Comparison of ENCODE assay signal across 8 mouse cellular contexts in genomic region chr2:57237475-57237919, GRCm38 (mm10). TPM values are rescaled to one million over a fixed set of nuclear protein-coding genes. Genes with fewer than 3 reads are reported as not detected.
DNase-seq lines count a peak whose midpoint lies in the region; ATAC-seq and TF ChIP-seq lines count a peak whose summit lies in the region.

Gene Gpd2 (plus strand): TSS chr2:57237635.

- no peaks in the 10 kb centered on the region for H3K27me3 ChIP-seq in ES-Bruce4 (ENCODE audit: control insufficient read depth, insufficient read depth, low read length, poor library complexity, severe bottlenecking)
- H3K27me3 ChIP-seq in heart, embryonic 16.5 days (ENCODE audit: control insufficient read depth, insufficient read depth, low read length), result no peaks in the 10 kb centered on the region
- H3K27me3 ChIP-seq in midbrain, postnatal 0 days (ENCODE audit: insufficient read depth, low read length), result no peaks in the 10 kb centered on the region; the same call in 1 of the 2 replicates

- no peaks in the 10 kb centered on the region for H3K36me3 ChIP-seq in ES-Bruce4 (ENCODE audit: control insufficient read depth, insufficient read depth, low read length, poor library complexity, severe bottlenecking)
- H3K36me3 ChIP-seq in heart, embryonic 16.5 days (ENCODE audit: control insufficient read depth, insufficient read depth), result no peaks in the 10 kb centered on the region
- no peaks in the 10 kb centered on the region for H3K36me3 ChIP-seq in midbrain, postnatal 0 days (ENCODE audit: insufficient read depth, low read length)

- peak within 1 kb of the TSS; percentile 78 for H3K27ac ChIP-seq in ES-Bruce4 (ENCODE audit: insufficient read depth, low read length)
- peak within 1 kb of the TSS; percentile 49 for H3K27ac ChIP-seq in embryonic fibroblast, embryonic 13.5 days (ENCODE audit: insufficient read depth, low read length)
- H3K27ac ChIP-seq in heart, embryonic 16.5 days (ENCODE audit: low read length), result peak within 1 kb of the TSS; percentile 84
- peak within 1 kb of the TSS; percentile 21 for H3K27ac ChIP-seq in midbrain, postnatal 0 days (ENCODE audit: low read depth, low read length)

- no peaks in the 10 kb centered on the region for H3K9me3 ChIP-seq in ES-Bruce4 (replicated peaks; ENCODE audit: control insufficient read depth, insufficient read depth, low read length, poor library complexity, severe bottlenecking)
- no peaks in the 10 kb centered on the region for H3K9me3 ChIP-seq in heart, embryonic 16.5 days (replicated peaks; ENCODE audit: control insufficient read depth, low read length)
- H3K9me3 ChIP-seq in midbrain, postnatal 0 days (ENCODE audit: low read length), result no peaks in the 10 kb centered on the region

- H3K4me1 ChIP-seq in ES-Bruce4 (ENCODE audit: control insufficient read depth, insufficient read depth, low read length), result peaks cover 6% of the 10 kb centered on the region
- H3K4me1 ChIP-seq in embryonic fibroblast, embryonic 13.5 days (ENCODE audit: control insufficient read depth, insufficient read depth, low read length), result no peaks in the 10 kb centered on the region; the same call in 1 of the 2 replicates
- peaks cover 2% of the 10 kb centered on the region; the same call in 1 of the 2 replicates for H3K4me1 ChIP-seq in heart, embryonic 16.5 days (ENCODE audit: control insufficient read depth, insufficient read depth, low read length)
- H3K4me1 ChIP-seq in midbrain, postnatal 0 days (ENCODE audit: insufficient read depth, low read length), result no peaks in the 10 kb centered on the region

- no peak for TF ChIP-seq CTCF in ES-Bruce4 (IDR thresholded peaks at IDR 0.05; ENCODE audit: low read depth, low read length)
- no peak for TF ChIP-seq CTCF in embryonic fibroblast, embryonic 13.5 days (IDR thresholded peaks at IDR 0.05; ENCODE audit: borderline replicate concordance, insufficient read depth, low read length)
- TF ChIP-seq CTCF in midbrain, postnatal 0 days (IDR thresholded peaks at IDR 0.05), result no peak

- peak within 1 kb of the TSS; percentile 80 for H3K4me3 ChIP-seq in ES-Bruce4 (ENCODE audit: low read depth, low read length)
- peak within 1 kb of the TSS; percentile 69 for H3K4me3 ChIP-seq in embryonic fibroblast, embryonic 13.5 days (ENCODE audit: insufficient read depth, low read length)
- peak within 1 kb of the TSS; percentile 91 for H3K4me3 ChIP-seq in heart, embryonic 16.5 days (ENCODE audit: low read length)
- H3K4me3 ChIP-seq in midbrain, postnatal 0 days (ENCODE audit: low read depth, low read length), result peak within 1 kb of the TSS; percentile 70

- ATAC-seq in heart, embryonic 16.5 days (replicated peaks; ENCODE audit: extremely low read depth, insufficient read depth, low FRiP score), result peak; percentile 55
- ATAC-seq in midbrain, postnatal 0 days (ENCODE audit: low FRiP score), result peak; percentile 74

- no peak for TF ChIP-seq POLR2A in ES-Bruce4 (IDR thresholded peaks at IDR 0.05; ENCODE audit: insufficient read depth, low read length)
- TF ChIP-seq POLR2A in embryonic fibroblast, embryonic 13.5 days (IDR thresholded peaks at IDR 0.05; ENCODE audit: low read depth, low read length), result no peak

- WGBS in heart, embryonic 16.5 days, result 6% methylated on average over 19 of the region's 20 CpGs
- WGBS in midbrain, postnatal 0 days, result 5% methylated on average over 16 of the region's 20 CpGs

- H3K4me2 ChIP-seq in heart, embryonic 16.5 days (ENCODE audit: low read depth, low read length), result peak within 1 kb of the TSS; percentile 91
- H3K4me2 ChIP-seq in midbrain, postnatal 0 days (ENCODE audit: low read depth, low read length, poor library complexity, severe bottlenecking), result peak within 1 kb of the TSS; percentile 97

- intact Hi-C loops in left cerebral cortex, postnatal 10 days (cut with DNase I), result loop anchor here (10.0 kb wide), 1 partner anchor 113 kb away; the partner anchor contains the start of gene Nr4a2

- no peak for DNase-seq in heart, adult 18-20 months
- no peak for DNase-seq in heart, adult 11 months
- peak; percentile 22 to 56 for DNase-seq in left cerebral cortex, postnatal 10 days (ENCODE audit: extremely low spot score in 1 of 2, low spot score in 2 of 2)
- DNase-seq in midbrain, postnatal 0 days (ENCODE audit: low spot score), result peak; percentile 30
- no peak for DNase-seq in kidney, postnatal 14 days

- peak within 1 kb of the TSS; percentile 78 for H3K9ac ChIP-seq in ES-Bruce4 (ENCODE audit: low read depth, poor library complexity, severe bottlenecking)
- H3K9ac ChIP-seq in heart, embryonic 16.5 days (ENCODE audit: low read length), result peak within 1 kb of the TSS; percentile 95
- peak within 1 kb of the TSS; percentile 84 for H3K9ac ChIP-seq in midbrain, postnatal 0 days (replicated peaks; ENCODE audit: low read length, poor library complexity, severe bottlenecking)

- no peak for TF ChIP-seq EP300 in ES-Bruce4 (IDR thresholded peaks at IDR 0.05; ENCODE audit: insufficient read depth, low read depth, low read length)

RNA-seq across cellular contexts. Expression of gene Gpd2, which starts in this region (rescaled TPM):
- 10 to 100 TPM; 15.5 to 32.6 TPM for total RNA-seq in heart, adult 18-20 months (2021)
- polyA plus RNA-seq in ES-Bruce4 (2011; ENCODE audit: insufficient read depth, insufficient read length, low read depth, missing spikeins), result 39.2 and 40.0 TPM in 2 replicates
- 27.3 and 29.2 TPM in 2 replicates for polyA plus RNA-seq in embryonic fibroblast, embryonic 13.5 days (2011; ENCODE audit: insufficient read length, low read depth, missing spikeins)
- 13.4 and 13.7 TPM in 2 replicates for polyA plus RNA-seq in heart, embryonic 16.5 days (2015; fragmentation: Nextera tagmentation; extraction: Ambion mirVana)
- total RNA-seq in left cerebral cortex, postnatal 10 days (2021), result 100 to 1,000 TPM; 109 to 120 TPM
- 31.1 and 36.4 TPM in 2 replicates for total RNA-seq in midbrain, postnatal 0 days (2014; rRNA removed)
- 31.9 and 33.0 TPM in 2 replicates for polyA plus RNA-seq in midbrain, postnatal 0 days (2015; fragmentation: Nextera tagmentation; extraction: Ambion mirVana)

Comparison
In these comparisons a context has a peak if more than half of its experiments do, and no peak if none do; other contexts are left out.
1. DNase-seq: peak in left cerebral cortex, postnatal 10 days (2 of 2) and midbrain, postnatal 0 days (single experiment); none in heart, adult 18-20 months (0 of 2), heart, adult 11 months (single experiment) and kidney, postnatal 14 days (single experiment).
2. H3K27ac ChIP-seq: peak in every context shown above with its lines; median percentile 84 in heart, embryonic 16.5 days; 78 in ES-Bruce4; 49 in embryonic fibroblast, embryonic 13.5 days; 21 in midbrain, postnatal 0 days.
3. Peak in every context shown above with its lines, with median percentiles within 50 percentile points of each other: H3K4me3 ChIP-seq and H3K9ac ChIP-seq.